Mouse (Mus musculus) midbrain, embryonic 16.5 days (tissue): Measurements from ENCODE around the gene Gimd1. TPM values are rescaled to one million over a fixed set of nuclear protein-coding genes. Genes with fewer than 3 reads are reported as not detected.

Experiments used
- ATAC-seq: fragments of 200-750 bp; cut with Nextera tagmentation; 2 replicates; pipeline ENCODE4 v1.8.0; 2017; ENCODE audit warnings: moderate TSS enrichment
- H3K27ac ChIP-seq: fragments of 300-500 bp; sonication (generic); 2 replicates; pipeline ENCODE4 v1.5.1; 2014; ENCODE audit warnings: mild to moderate bottlenecking, low read length, mixed read lengths
- H3K27me3 ChIP-seq: fragments of 300-500 bp; sonication (generic); 2 replicates; pipeline ENCODE4 v1.6.1; 2014; ENCODE audit warnings: low read depth, low read length, mixed read lengths; ENCODE audit not compliant: control insufficient read depth, insufficient read depth
- H3K36me3 ChIP-seq: fragments of 300-500 bp; sonication (generic); 2 replicates; pipeline ENCODE4 v1.6.1; 2014; ENCODE audit warnings: mild to moderate bottlenecking, low read length, moderate library complexity, mixed read lengths; ENCODE audit not compliant: control insufficient read depth, insufficient read depth
- H3K4me1 ChIP-seq: fragments of 300-500 bp; sonication (generic); 2 replicates; pipeline ENCODE4 v1.6.1; 2014; ENCODE audit warnings: mild to moderate bottlenecking, low read length, mixed read lengths; ENCODE audit not compliant: control insufficient read depth, insufficient read depth
- H3K4me2 ChIP-seq: fragments of 300-500 bp; sonication (generic); 2 replicates; pipeline ENCODE4 v1.6.1; 2014; ENCODE audit warnings: mild to moderate bottlenecking, low read length, mixed read lengths
- H3K4me3 ChIP-seq: fragments of 300-500 bp; sonication (generic); 2 replicates; pipeline ENCODE4 v1.5.1; 2014; ENCODE audit warnings: low read depth, mild to moderate bottlenecking, low read length, moderate library complexity, mixed read lengths
- H3K9ac ChIP-seq: fragments of 300-500 bp; sonication (generic); 2 replicates; pipeline ENCODE4 v1.6.1; 2014; ENCODE audit warnings: low read depth, low read length, mixed read lengths
- H3K9me3 ChIP-seq: fragments of 300-500 bp; sonication (generic); replicated peaks from 2 replicates; pipeline ENCODE4 v1.6.1; 2014; ENCODE audit warnings: mild to moderate bottlenecking, low read length, mixed read lengths; ENCODE audit not compliant: control insufficient read depth, poor library complexity, severe bottlenecking
- WGBS: fragments of 180-500 bp; shearing (Covaris S2); extraction: QIAGEN DNeasy Blood & Tissue Kit; methylation state at CpG from one replicate; pipeline ENCODE4 v1.1.7; 2014; 5-methylcytosine and 5-hydroxymethylcytosine counted together
- polyA plus RNA-seq: library from polyadenylated mRNA; unstranded; fragments of >200 nt; fragmentation: Nextera tagmentation; extraction: Ambion mirVana; gene quantifications from 2 replicates; pipeline ENCODE4 v1.2.1, GENCODE M21; 2015

Gene Gimd1
- polyA plus RNA-seq, 1 experiment from 2014 or later: not detected

DNA sequence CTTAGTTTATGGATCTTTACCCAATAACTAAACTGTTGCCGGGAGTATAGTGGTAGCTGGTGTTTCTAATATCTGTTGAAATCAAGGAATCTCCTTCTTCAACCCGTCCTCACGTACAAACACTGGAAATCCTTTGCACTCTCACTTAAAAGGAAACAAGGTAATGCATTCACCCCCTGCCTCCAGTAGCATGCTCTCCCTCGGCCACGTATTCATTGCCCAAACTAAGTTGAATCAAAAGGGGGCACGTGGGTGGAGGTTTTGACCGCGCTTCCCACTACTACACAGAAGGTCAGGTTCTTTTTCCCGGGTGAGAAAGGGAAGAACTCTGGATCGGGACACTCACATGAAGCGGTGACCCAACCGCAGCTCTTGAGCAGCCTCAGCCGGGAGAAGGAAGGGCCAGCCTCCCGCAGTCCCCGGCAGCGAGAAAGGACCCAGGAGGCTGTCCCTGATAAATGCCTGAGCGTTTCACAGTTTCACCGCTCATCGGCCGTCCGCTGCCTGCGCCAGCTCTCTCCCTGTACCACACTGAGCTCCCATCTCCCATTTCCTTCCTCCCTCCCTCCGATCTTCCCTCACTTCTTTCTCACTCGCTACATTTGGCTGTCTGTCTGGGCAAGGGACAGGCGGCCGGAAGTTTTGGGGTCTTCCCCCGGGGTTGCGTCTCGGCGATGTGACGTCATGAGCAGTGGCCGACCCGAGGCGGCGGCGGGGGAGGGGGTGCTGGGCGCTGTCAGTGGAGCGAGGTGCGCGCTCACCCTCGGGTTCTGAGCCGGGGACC lies 54.0 kb downstream of the Gimd1 start, which contains the start of gene Tbck:
Gene Tbck, plus strand, starts transcription at position 698 of the 784 bp plus-strand sequence.
- peaks cover 24% of the 10 kb centered on the region for H3K4me1 ChIP-seq
- peak; percentile 98 for ATAC-seq
- peak within 1 kb of the TSS; percentile 86 for H3K4me3 ChIP-seq
- no peaks in the 10 kb centered on the region for H3K27me3 ChIP-seq
- peak within 1 kb of the TSS; percentile 91 for H3K9ac ChIP-seq
- H3K27ac ChIP-seq: peak within 1 kb of the TSS; percentile 96
- under 1% methylated on average over 42 of the region's 42 CpGs for WGBS
- no peaks in the 10 kb centered on the region for H3K9me3 ChIP-seq
- H3K36me3 ChIP-seq: peaks cover 4% of the 10 kb centered on the region; the same call in 1 of the 2 replicates
- H3K4me2 ChIP-seq: peak within 1 kb of the TSS; percentile 91

DNA sequence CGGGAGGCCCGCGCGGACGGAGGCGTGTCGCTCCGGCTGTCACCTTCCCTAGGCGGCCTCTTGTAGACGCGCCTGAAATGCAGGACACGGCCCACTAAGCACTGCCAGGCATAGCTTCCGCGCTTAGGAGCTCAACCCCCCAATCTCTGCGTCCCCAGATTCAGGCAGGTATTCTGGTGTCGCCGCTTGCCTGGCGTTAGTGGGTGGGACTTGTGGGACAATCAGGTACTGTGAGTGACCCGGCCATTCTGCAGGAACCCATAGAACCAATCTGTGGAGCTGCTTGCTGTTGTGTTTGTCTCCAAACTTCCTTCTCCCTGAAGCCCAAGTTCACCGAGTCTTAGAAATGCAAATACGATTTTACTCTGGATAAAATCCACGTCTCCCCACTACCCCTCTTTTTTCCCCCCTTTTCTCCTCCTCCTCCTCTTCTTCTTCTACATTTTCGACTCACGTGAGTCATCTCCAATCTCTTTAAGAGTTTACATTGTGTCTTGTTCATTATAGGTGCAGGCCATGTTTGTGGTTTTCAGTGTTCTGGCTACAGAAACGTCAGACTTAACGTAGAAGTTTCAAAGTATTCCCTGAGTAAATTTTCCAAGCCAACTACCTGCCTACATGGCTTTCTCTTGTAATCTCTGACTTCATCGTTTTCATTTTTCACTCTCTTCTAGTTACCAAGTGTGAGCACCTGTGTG lies 54.8 kb downstream of the Gimd1 start, which contains the start of gene Aimp1:
Gene Aimp1, minus strand, starts transcription at position 140 of the 698 bp plus-strand sequence.
- no peaks in the 10 kb centered on the region for H3K9me3 ChIP-seq
- H3K36me3 ChIP-seq: peaks cover 4% of the 10 kb centered on the region; the same call in 1 of the 2 replicates
- peaks cover 24% of the 10 kb centered on the region for H3K4me1 ChIP-seq
- H3K9ac ChIP-seq: peak within 1 kb of the TSS; percentile 91
- no peaks in the 10 kb centered on the region for H3K27me3 ChIP-seq
- ATAC-seq: no peak
- 2% methylated on average over 25 of the region's 27 CpGs for WGBS
- H3K4me3 ChIP-seq: peak within 1 kb of the TSS; percentile 86
- peak within 1 kb of the TSS; percentile 96 for H3K27ac ChIP-seq
- H3K4me2 ChIP-seq: peak within 1 kb of the TSS; percentile 91

Other genes starting within 250 kb of the Gimd1 start
- gene Tbck, start 54.3 kb downstream of the Gimd1 start, polyA plus RNA-seq: 33.6 and 36.5 TPM in 2 replicates
- 57.0 and 59.7 TPM in 2 replicates for gene Aimp1, start 54.5 kb downstream of the Gimd1 start, polyA plus RNA-seq